Mouse (Mus musculus) embryonic fibroblast, embryonic 13.5 days (primary cell): ENCODE data around the gene Dusp1. TPM values are rescaled to one million over a fixed set of nuclear protein-coding genes. Genes with fewer than 3 reads are reported as not detected.

ENCODE experiments used
- H3K27ac ChIP-seq: 2 replicates; pipeline ENCODE4 v1.5.1; 2012; ENCODE audit warnings: low read length, control low read depth, inconsistent platforms; ENCODE audit not compliant: insufficient read depth
- H3K4me1 ChIP-seq: 2 replicates; pipeline ENCODE4 v1.6.1; 2011; ENCODE audit warnings: low read length; ENCODE audit not compliant: control insufficient read depth, insufficient read depth
- H3K4me3 ChIP-seq: 2 replicates; pipeline ENCODE4 v1.5.1; 2011; ENCODE audit warnings: mild to moderate bottlenecking, control low read depth, low read length; ENCODE audit not compliant: insufficient read depth
- CTCF ChIP-seq: IDR thresholded peaks from 2 replicates; pipeline ENCODE4 v1.5.1; 2011; ENCODE audit warnings: mild to moderate bottlenecking, control low read depth, low read length, moderate library complexity, borderline replicate concordance; ENCODE audit not compliant: insufficient read depth
- POLR2A ChIP-seq: IDR thresholded peaks from 2 replicates; pipeline ENCODE4 v1.6.1; 2011; ENCODE audit warnings: low read depth, mild to moderate bottlenecking, control low read depth, low read length, moderate library complexity
- polyA plus RNA-seq: library from polyadenylated mRNA; stranded (reverse); fragments of >200 nt; gene quantifications from 2 replicates; pipeline ENCODE4 v1.2.4, GENCODE M21; 2011; ENCODE audit warnings: low read depth; ENCODE audit not compliant: missing spikeins, insufficient read length

Gene Dusp1
- polyA plus RNA-seq: 36.3 and 60.1 TPM in 2 replicates

GRCm38 (mm10) chr17:26561651-26562181 is at the start of gene Dusp1:
Gene Dusp1 (minus strand): TSS chr17:26562128.
- Histone ChIP-seq H3K27ac (peak within 1 kb of the TSS; percentile 80), H3K4me1 (peaks cover 6% of the 10 kb centered on the region; the same call in 1 of the 2 replicates), H3K4me3 (peak within 1 kb of the TSS; percentile 74)
- TF ChIP-seq CTCF (no peak), POLR2A (no peak)

GRCm38 (mm10) chr17:26611328-26611727 is 49.4 kb upstream of the Dusp1 start:
- Histone ChIP-seq H3K4me1 (peaks cover 27% of the 10 kb centered on the region), H3K27ac (peak overlapping the region; percentile 52), H3K4me3 (no peak overlapping the region)
- TF ChIP-seq POLR2A: no peak
- TF ChIP-seq CTCF: no peak

GRCm38 (mm10) chr17:26609820-26610219 is 47.9 kb upstream of the Dusp1 start:
- Histone ChIP-seq H3K4me3 (no peak overlapping the region), H3K27ac (no peak overlapping the region), H3K4me1 (peaks cover 38% of the 10 kb centered on the region)
- no peak for TF ChIP-seq POLR2A
- no peak for TF ChIP-seq CTCF

- H3K4me3 ChIP-seq: no peak overlapping the region
- H3K4me1 ChIP-seq: peaks cover 36% of the 10 kb centered on the region
- TF ChIP-seq CTCF: no peak
- TF ChIP-seq POLR2A: no peak
- peak overlapping the region; percentile 32; the same call in 1 of the 2 replicates for H3K27ac ChIP-seq
These were observed 46.9 kb upstream of the Dusp1 start for GRCm38 (mm10) chr17:26608877-26609276.

GRCm38 (mm10) chr17:26608348-26608747 is 46.4 kb upstream of the Dusp1 start:
- no peak for TF ChIP-seq POLR2A
- TF ChIP-seq CTCF: no peak
- no peak overlapping the region for H3K4me3 ChIP-seq
- peaks cover 36% of the 10 kb centered on the region for H3K4me1 ChIP-seq
- H3K27ac ChIP-seq: no peak overlapping the region; the same call in 1 of the 2 replicates

- peak overlapping the region; percentile 76; the same call in 1 of the 2 replicates for H3K27ac ChIP-seq
- H3K4me1 ChIP-seq: peaks cover 45% of the 10 kb centered on the region
- no peak overlapping the region for H3K4me3 ChIP-seq
- TF ChIP-seq POLR2A: no peak
- TF ChIP-seq CTCF: no peak
These were observed 44.6 kb upstream of the Dusp1 start for GRCm38 (mm10) chr17:26606516-26606915.

- Histone ChIP-seq H3K4me3 (no peak overlapping the region), H3K4me1 (peaks cover 42% of the 10 kb centered on the region), H3K27ac (peak overlapping the region; percentile 79)
- TF ChIP-seq CTCF (no peak), POLR2A (no peak)
These were observed 43.7 kb upstream of the Dusp1 start for GRCm38 (mm10) chr17:26605636-26606035.

GRCm38 (mm10) chr17:26603311-26603710 is 41.4 kb upstream of the Dusp1 start:
- TF ChIP-seq CTCF (no peak), POLR2A (no peak)

GRCm38 (mm10) chr17:26602371-26602885 is 40.5 kb upstream of the Dusp1 start:
- H3K27ac ChIP-seq: peak overlapping the region; percentile 15

More at GRCm38 (mm10) chr17:26603311-26603710, 41.4 kb upstream of the Dusp1 start:
- Histone ChIP-seq H3K27ac (peak overlapping the region; percentile 15), H3K4me3 (no peak overlapping the region), H3K4me1 (peaks cover 30% of the 10 kb centered on the region)

GRCm38 (mm10) chr17:26601926-26602325 is 40.0 kb upstream of the Dusp1 start:
- Histone ChIP-seq H3K27ac (peak overlapping the region; percentile 62), H3K4me1 (peaks cover 30% of the 10 kb centered on the region), H3K4me3 (no peak overlapping the region)
- TF ChIP-seq CTCF (no peak), POLR2A (no peak)

More at GRCm38 (mm10) chr17:26602371-26602885, 40.5 kb upstream of the Dusp1 start:
- TF ChIP-seq POLR2A (no peak), CTCF (no peak)
- Histone ChIP-seq H3K4me1 (peaks cover 27% of the 10 kb centered on the region), H3K4me3 (no peak overlapping the region)
